Mouse (Mus musculus): ENCODE data around the gene Atp6v0a1. TPM values are rescaled to one million over a fixed set of nuclear protein-coding genes. Genes with fewer than 3 reads are reported as not detected.

Gene Atp6v0a1
- polyA plus RNA-seq, 1 experiment: 45.0 TPM

DNA sequence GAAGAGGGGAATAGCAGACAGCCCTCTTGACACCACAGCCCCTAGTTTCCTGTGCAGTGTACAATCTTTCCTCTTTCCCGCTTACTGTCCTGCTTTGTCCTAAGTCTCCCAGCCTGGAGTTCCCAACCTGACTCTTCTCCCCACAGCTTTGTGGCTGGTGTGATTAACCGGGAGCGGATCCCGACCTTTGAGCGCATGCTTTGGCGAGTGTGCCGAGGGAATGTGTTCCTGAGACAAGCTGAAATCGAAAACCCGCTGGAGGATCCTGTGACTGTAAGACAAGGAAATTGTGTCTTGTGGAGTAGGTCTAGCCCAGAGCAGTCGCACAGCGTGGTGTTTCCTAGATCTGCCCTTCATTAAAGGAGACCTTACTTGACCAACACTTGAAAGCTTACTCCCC is 17.9 kb downstream of the Atp6v0a1 start:
- Histone ChIP-seq H3ac (ENCODE audit: control insufficient read depth, insufficient read length) (no peak overlapping the region), H3K27me3 (ENCODE audit: control insufficient read depth, insufficient read depth, insufficient read length) (no peaks in the 10 kb centered on the region), H3K36me3 (ENCODE audit: control insufficient read depth, insufficient read depth) (peaks cover 28% of the 10 kb centered on the region), H3K4me3 (no peak overlapping the region), H3K4me2 (ENCODE audit: low read depth) (no peak overlapping the region), H3K79me2 (ENCODE audit: control insufficient read depth, insufficient read depth) (no peaks in the 10 kb centered on the region)
- TF ChIP-seq TCF12 (IDR thresholded peaks at IDR 0.05; ENCODE audit: insufficient read depth, poor library complexity, severe bottlenecking) (no peak), MYOG (IDR thresholded peaks at IDR 0.05; ENCODE audit: control insufficient read depth in 1 of 3, insufficient read depth in 1 of 3, insufficient read length in 2 of 3, low read depth in 2 of 3) (no peak), MAX (IDR thresholded peaks at IDR 0.05; ENCODE audit: low read depth) (no peak)

DNA sequence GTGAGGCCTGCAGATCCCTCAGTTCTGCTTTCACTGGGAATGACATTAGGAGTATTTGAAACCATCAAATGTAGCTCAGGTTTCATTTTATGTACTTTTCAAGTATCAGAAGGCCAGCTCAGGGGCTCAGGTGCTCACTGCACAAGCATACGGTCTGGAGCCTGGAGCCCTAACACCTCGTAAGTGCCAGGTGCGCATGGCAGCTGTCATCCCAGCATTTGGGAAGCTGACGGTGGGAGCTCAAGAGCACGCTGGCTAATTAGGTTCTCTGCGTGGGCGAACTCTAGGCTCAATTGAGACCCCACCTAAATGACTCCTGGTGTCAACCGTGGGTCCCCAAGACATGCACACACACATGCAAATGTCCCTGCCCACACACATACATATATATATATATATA is 20.1 kb downstream of the Atp6v0a1 start:
- peaks cover 35% of the 10 kb centered on the region for H3K36me3 ChIP-seq (ENCODE audit: control insufficient read depth, insufficient read depth)
- H3ac ChIP-seq (ENCODE audit: control insufficient read depth, insufficient read length): no peak overlapping the region

DNA sequence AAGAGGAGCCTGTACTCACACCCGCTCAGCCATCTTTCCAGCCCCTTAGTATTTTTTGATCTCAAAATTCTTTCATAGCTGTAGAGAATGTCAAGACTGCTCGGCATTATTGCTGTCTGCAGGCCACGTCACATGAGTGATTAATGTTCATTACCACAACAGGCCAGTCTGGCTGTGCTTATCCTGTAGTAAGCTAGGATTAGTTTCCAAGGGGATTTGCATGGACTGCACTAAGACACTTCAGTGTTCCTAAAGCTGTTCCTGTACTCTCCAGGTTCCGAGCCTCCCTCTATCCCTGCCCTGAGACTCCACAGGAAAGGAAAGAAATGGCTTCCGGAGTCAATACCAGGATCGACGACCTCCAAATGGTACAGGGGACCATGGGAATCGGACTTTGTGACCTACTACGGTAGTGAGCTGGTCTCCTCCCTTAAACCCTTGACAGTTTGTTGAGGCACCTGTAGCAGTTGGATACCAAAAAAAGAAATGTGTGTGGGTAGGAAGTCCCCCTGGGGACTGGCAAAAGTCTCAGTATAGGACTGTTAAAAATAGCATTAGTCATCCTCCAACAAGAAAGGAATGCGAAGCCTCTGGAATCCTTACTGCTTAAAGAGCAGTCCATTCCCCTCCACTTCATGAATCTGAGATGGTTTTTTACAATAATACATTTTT is 21.0 kb downstream of the Atp6v0a1 start:
- H3K36me3 ChIP-seq (ENCODE audit: control insufficient read depth, insufficient read depth): peaks cover 32% of the 10 kb centered on the region
- no peaks in the 10 kb centered on the region for H3K27me3 ChIP-seq (ENCODE audit: control insufficient read depth, insufficient read depth, insufficient read length)
- TF ChIP-seq SRF (IDR thresholded peaks at IDR 0.05; ENCODE audit: control insufficient read depth, insufficient read length, low read depth) (no peak), TCF3 (IDR thresholded peaks at IDR 0.05; ENCODE audit: insufficient read length, low read depth) (no peak), REST (IDR thresholded peaks at IDR 0.05; ENCODE audit: insufficient read depth, insufficient read length) (no peak), MYOD1 (IDR thresholded peaks at IDR 0.05; ENCODE audit: control insufficient read depth in 1 of 3, insufficient read length in 2 of 3, low read depth in 2 of 3) (peak in 1 of 3 experiments; percentile 25), E2F4 (IDR thresholded peaks at IDR 0.05; ENCODE audit: insufficient read depth) (no peak)
- H3K4me3 ChIP-seq: no peak overlapping the region
- peak overlapping the region; percentile 16 for H3K4me2 ChIP-seq (ENCODE audit: low read depth)
- H3ac ChIP-seq (ENCODE audit: control insufficient read depth, insufficient read length): no peak overlapping the region
- H3K79me2 ChIP-seq (ENCODE audit: control insufficient read depth, insufficient read depth): no peaks in the 10 kb centered on the region

More for the DNA sequence above, 20.1 kb downstream of the Atp6v0a1 start:
- Histone ChIP-seq H3K4me3 (no peak overlapping the region), H3K4me2 (ENCODE audit: low read depth) (no peak overlapping the region), H3K27me3 (ENCODE audit: control insufficient read depth, insufficient read depth, insufficient read length) (no peaks in the 10 kb centered on the region), H3K79me2 (ENCODE audit: control insufficient read depth, insufficient read depth) (no peaks in the 10 kb centered on the region)
- TF ChIP-seq REST (IDR thresholded peaks at IDR 0.05; ENCODE audit: insufficient read depth, insufficient read length): no peak
- TF ChIP-seq MYOD1 (IDR thresholded peaks at IDR 0.05; ENCODE audit: control insufficient read depth in 1 of 3, insufficient read length in 2 of 3, low read depth in 2 of 3): peak in 1 of 3 experiments; percentile 40

DNA sequence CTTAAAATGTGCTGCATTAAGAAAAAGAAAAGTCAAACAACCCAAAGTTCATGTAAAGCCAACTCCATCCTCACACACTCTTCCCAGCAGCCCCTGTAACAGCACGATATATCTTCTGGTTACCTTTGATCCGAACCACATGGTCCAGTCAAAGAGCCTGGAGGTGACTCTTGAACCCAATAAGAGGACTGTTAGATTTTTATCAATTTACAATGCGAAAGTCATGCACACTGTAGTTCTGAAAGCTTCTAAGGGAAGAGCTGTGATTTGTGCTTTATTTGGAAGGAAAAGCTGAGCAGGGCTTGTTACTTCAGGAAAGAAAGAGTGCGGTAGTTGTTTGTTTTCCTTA is 21.5 kb downstream of the Atp6v0a1 start:
- no peaks in the 10 kb centered on the region for H3K27me3 ChIP-seq (ENCODE audit: control insufficient read depth, insufficient read depth, insufficient read length)
- H3K4me2 ChIP-seq (ENCODE audit: low read depth): no peak overlapping the region
- H3K36me3 ChIP-seq (ENCODE audit: control insufficient read depth, insufficient read depth): peaks cover 32% of the 10 kb centered on the region

DNA sequence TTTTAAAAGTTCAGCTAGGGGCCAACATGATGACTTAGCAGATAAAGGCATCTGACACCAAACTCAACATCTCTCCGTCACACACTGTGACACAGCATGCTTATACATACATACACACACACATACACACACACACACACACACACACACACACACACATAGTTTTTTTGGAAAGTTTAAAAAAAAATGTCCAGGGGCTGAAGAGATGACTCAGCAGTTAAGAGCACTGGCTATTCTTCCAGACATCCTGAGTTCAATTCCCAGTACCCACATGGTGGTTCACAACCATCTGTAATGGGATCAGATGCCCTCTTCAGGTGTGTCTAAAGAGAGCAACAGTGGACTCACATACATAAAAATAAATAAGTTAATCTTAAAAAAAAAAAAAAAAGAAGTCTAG is 22.2 kb downstream of the Atp6v0a1 start:
- Histone ChIP-seq H3K79me2 (ENCODE audit: control insufficient read depth, insufficient read depth) (no peaks in the 10 kb centered on the region), H3K27me3 (ENCODE audit: control insufficient read depth, insufficient read depth, insufficient read length) (no peaks in the 10 kb centered on the region), H3K4me2 (ENCODE audit: low read depth) (no peak overlapping the region), H3K4me3 (no peak overlapping the region), H3K36me3 (ENCODE audit: control insufficient read depth, insufficient read depth) (peaks cover 32% of the 10 kb centered on the region), H3ac (ENCODE audit: control insufficient read depth, insufficient read length) (no peak overlapping the region)
- TF ChIP-seq TCF3 (IDR thresholded peaks at IDR 0.05; ENCODE audit: insufficient read length, low read depth) (no peak), MYOG (IDR thresholded peaks at IDR 0.05; ENCODE audit: control insufficient read depth in 1 of 3, insufficient read depth in 1 of 3, insufficient read length in 2 of 3, low read depth in 2 of 3) (no peak), SRF (IDR thresholded peaks at IDR 0.05; ENCODE audit: control insufficient read depth, insufficient read length, low read depth) (no peak), MAX (IDR thresholded peaks at IDR 0.05; ENCODE audit: low read depth) (no peak), CEBPB (IDR thresholded peaks at IDR 0.05; ENCODE audit: insufficient read depth, poor library complexity, severe bottlenecking) (no peak), REST (IDR thresholded peaks at IDR 0.05; ENCODE audit: insufficient read depth, insufficient read length) (no peak), POLR2A (IDR thresholded peaks at IDR 0.05; ENCODE audit: insufficient read length, low read depth) (no peak), TCF12 (IDR thresholded peaks at IDR 0.05; ENCODE audit: insufficient read depth, poor library complexity, severe bottlenecking) (no peak), POLR2AphosphoS2 (IDR thresholded peaks at IDR 0.05; ENCODE audit: insufficient read length, low read depth) (no peak), USF1 (IDR thresholded peaks at IDR 0.05; ENCODE audit: low read depth) (no peak), E2F4 (IDR thresholded peaks at IDR 0.05; ENCODE audit: insufficient read depth) (no peak), MYOD1 (IDR thresholded peaks at IDR 0.05; ENCODE audit: control insufficient read depth in 1 of 3, insufficient read length in 2 of 3, low read depth in 2 of 3) (no peak)

More for the DNA sequence above, 21.5 kb downstream of the Atp6v0a1 start:
- H3K4me3 ChIP-seq: no peak overlapping the region
- TF ChIP-seq MYOD1 (IDR thresholded peaks at IDR 0.05; ENCODE audit: control insufficient read depth in 1 of 3, insufficient read length in 2 of 3, low read depth in 2 of 3) (no peak), TCF12 (IDR thresholded peaks at IDR 0.05; ENCODE audit: insufficient read depth, poor library complexity, severe bottlenecking) (no peak), SRF (IDR thresholded peaks at IDR 0.05; ENCODE audit: control insufficient read depth, insufficient read length, low read depth) (no peak), TCF3 (IDR thresholded peaks at IDR 0.05; ENCODE audit: insufficient read length, low read depth) (no peak), CEBPB (IDR thresholded peaks at IDR 0.05; ENCODE audit: insufficient read depth, poor library complexity, severe bottlenecking) (no peak), E2F4 (IDR thresholded peaks at IDR 0.05; ENCODE audit: insufficient read depth) (no peak), USF1 (IDR thresholded peaks at IDR 0.05; ENCODE audit: low read depth) (no peak), POLR2A (IDR thresholded peaks at IDR 0.05; ENCODE audit: insufficient read length, low read depth) (no peak), POLR2AphosphoS2 (IDR thresholded peaks at IDR 0.05; ENCODE audit: insufficient read length, low read depth) (no peak), MAX (IDR thresholded peaks at IDR 0.05; ENCODE audit: low read depth) (no peak), MYOG (IDR thresholded peaks at IDR 0.05; ENCODE audit: control insufficient read depth in 1 of 3, insufficient read depth in 1 of 3, insufficient read length in 2 of 3, low read depth in 2 of 3) (no peak), REST (IDR thresholded peaks at IDR 0.05; ENCODE audit: insufficient read depth, insufficient read length) (no peak)
- H3ac ChIP-seq (ENCODE audit: control insufficient read depth, insufficient read length): no peak overlapping the region
- no peaks in the 10 kb centered on the region for H3K79me2 ChIP-seq (ENCODE audit: control insufficient read depth, insufficient read depth)
